Mouse (Mus musculus) forebrain, embryonic 15.5 days (tissue): Measurements from ENCODE around the gene Hoxa13. TPM values are rescaled to one million over a fixed set of nuclear protein-coding genes. Genes with fewer than 3 reads are reported as not detected.

Experiments used
- ATAC-seq: fragments of 200-750 bp; cut with Nextera tagmentation; replicated peaks from 2 replicates; pipeline ENCODE4 v1.8.0; 2017; ENCODE audit warnings: mild to moderate bottlenecking, moderate TSS enrichment, moderate library complexity
- H3K27ac ChIP-seq: fragments of 300-500 bp; sonication (generic); replicated peaks from 2 replicates; pipeline ENCODE4 v1.5.1; 2015; ENCODE audit warnings: mild to moderate bottlenecking, inconsistent platforms
- H3K27me3 ChIP-seq: fragments of 300-500 bp; sonication (generic); 2 replicates; pipeline ENCODE4 v1.6.1; 2015; ENCODE audit warnings: inconsistent platforms
- H3K36me3 ChIP-seq: fragments of 300-500 bp; sonication (generic); 2 replicates; pipeline ENCODE4 v1.6.1; 2015; ENCODE audit warnings: mild to moderate bottlenecking, inconsistent platforms
- H3K4me1 ChIP-seq: fragments of 300-500 bp; sonication (generic); 2 replicates; pipeline ENCODE4 v1.6.1; 2015; ENCODE audit warnings: inconsistent platforms
- H3K4me2 ChIP-seq: fragments of 300-500 bp; sonication (generic); replicated peaks from 2 replicates; pipeline ENCODE4 v1.6.1; 2015; ENCODE audit warnings: mild to moderate bottlenecking, inconsistent platforms
- H3K4me3 ChIP-seq: fragments of 300-500 bp; sonication (generic); 2 replicates; pipeline ENCODE4 v1.5.1; 2015; ENCODE audit warnings: mild to moderate bottlenecking, inconsistent platforms
- H3K9ac ChIP-seq: fragments of 300-500 bp; sonication (generic); replicated peaks from 2 replicates; pipeline ENCODE4 v1.6.1; 2015; ENCODE audit warnings: mild to moderate bottlenecking, inconsistent platforms
- H3K9me3 ChIP-seq: fragments of 300-500 bp; sonication (generic); 2 replicates; pipeline ENCODE4 v1.6.1; 2016; ENCODE audit warnings: inconsistent platforms
- WGBS: fragments of 180-500 bp; shearing (Covaris S2); methylation state at CpG from one replicate; pipeline ENCODE4 v1.1.7; 2015; ENCODE audit warnings: mixed read lengths; 5-methylcytosine and 5-hydroxymethylcytosine counted together
- polyA plus RNA-seq: library from polyadenylated mRNA; unstranded; fragments of >200 nt; fragmentation: Nextera tagmentation; extraction: Ambion mirVana; gene quantifications from 2 replicates; pipeline ENCODE4 v1.2.1, GENCODE M21; 2015

The Hoxa13 gene
- polyA plus RNA-seq, 1 experiment from 2014 or later, result not detected

- H3K36me3 ChIP-seq, result no peaks in the 10 kb centered on the region
- H3K4me1 ChIP-seq, result no peaks in the 10 kb centered on the region
- peaks cover 95% of the 10 kb centered on the region for H3K27me3 ChIP-seq
- H3K9ac ChIP-seq, result no peak overlapping the region
- no peak overlapping the region for H3K4me2 ChIP-seq
- H3K9me3 ChIP-seq, result no peaks in the 10 kb centered on the region
- H3K4me3 ChIP-seq, result no peak overlapping the region
- no peak for ATAC-seq
- H3K27ac ChIP-seq, result no peak overlapping the region
- WGBS, result 7% methylated on average over 3 of the region's 3 CpGs
These were observed 7.0 kb upstream of the Hoxa13 start for GRCm38 (mm10) chr6:52267691-52268090.

DNA sequence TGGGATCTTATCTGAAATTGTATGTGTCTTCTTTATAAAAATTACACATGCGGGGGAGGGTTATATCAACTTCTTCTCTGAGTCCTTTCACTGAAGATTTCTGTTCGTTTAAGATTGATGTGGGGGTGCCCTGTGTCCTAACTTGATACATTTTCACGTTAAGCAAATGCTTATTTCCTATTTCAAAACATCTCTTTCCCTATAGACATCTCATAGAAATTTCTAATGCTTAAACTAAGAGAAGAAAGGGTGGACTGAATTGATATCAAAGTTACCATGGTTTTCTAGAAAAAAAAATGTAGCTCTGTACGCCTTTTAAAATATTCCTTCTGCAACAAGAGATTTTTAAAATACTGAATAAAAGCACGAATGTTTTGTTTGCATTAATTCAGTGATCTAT is 6.5 kb upstream of the Hoxa13 start:
- Histone ChIP-seq H3K36me3 (no peaks in the 10 kb centered on the region), H3K9ac (no peak overlapping the region), H3K4me1 (no peaks in the 10 kb centered on the region), H3K27me3 (peaks cover 95% of the 10 kb centered on the region), H3K4me3 (no peak overlapping the region), H3K27ac (no peak overlapping the region), H3K9me3 (no peaks in the 10 kb centered on the region), H3K4me2 (no peak overlapping the region)
- ATAC-seq, result no peak
- WGBS, result 13% methylated on average over 5 of the region's 5 CpGs

GRCm38 (mm10) chr6:52266666-52266985 is 5.9 kb upstream of the Hoxa13 start:
- Histone ChIP-seq H3K27ac (no peak overlapping the region), H3K36me3 (no peaks in the 10 kb centered on the region), H3K9ac (no peak overlapping the region), H3K4me1 (no peaks in the 10 kb centered on the region), H3K4me3 (no peak overlapping the region), H3K9me3 (no peaks in the 10 kb centered on the region), H3K4me2 (no peak overlapping the region), H3K27me3 (peaks cover 97% of the 10 kb centered on the region)
- WGBS, result 2% methylated on average over 9 of the region's 9 CpGs
- no peak for ATAC-seq

DNA sequence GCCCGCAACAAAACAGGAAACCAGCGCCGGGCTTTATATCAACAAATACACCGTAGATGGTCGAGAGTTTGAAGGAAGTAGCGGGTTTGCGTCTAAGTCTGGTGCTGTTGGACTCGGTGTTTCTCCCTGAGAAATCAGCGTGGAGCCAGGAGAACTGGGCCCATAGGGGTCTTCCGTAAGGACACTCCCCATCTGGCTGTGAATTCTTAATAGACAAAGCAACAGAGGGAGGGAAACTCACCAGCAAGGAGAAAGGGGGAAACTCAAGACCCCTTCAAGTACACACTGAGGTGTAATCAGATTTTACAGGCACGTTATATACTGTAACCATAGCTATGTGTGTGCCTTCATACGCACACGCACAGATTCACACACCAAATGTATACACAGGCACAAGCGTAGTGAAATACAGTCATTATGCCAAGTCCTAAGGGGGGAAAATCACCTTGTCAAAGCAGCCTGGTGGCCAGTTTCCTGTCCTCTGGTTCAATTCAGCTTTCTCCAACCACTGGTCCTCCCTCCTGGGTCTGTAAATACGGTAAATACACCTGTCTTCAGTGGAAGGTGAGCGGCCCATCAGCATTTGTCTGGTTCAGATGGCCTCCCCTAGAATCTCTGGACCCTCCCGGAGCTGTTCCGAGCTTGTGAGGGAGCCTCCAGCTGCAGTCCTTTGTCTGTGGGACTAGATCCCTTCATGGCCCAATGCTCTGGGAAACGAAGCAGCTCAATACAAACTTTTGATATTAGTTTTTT is 5.4 kb upstream of the Hoxa13 start:
- peaks cover 96% of the 10 kb centered on the region for H3K27me3 ChIP-seq
- H3K4me2 ChIP-seq, result no peak overlapping the region
- no peaks in the 10 kb centered on the region for H3K4me1 ChIP-seq
- no peaks in the 10 kb centered on the region for H3K36me3 ChIP-seq
- no peak overlapping the region for H3K4me3 ChIP-seq
- H3K9me3 ChIP-seq, result no peaks in the 10 kb centered on the region
- no peak for ATAC-seq
- no peak overlapping the region for H3K9ac ChIP-seq
- H3K27ac ChIP-seq, result no peak overlapping the region
- 1% methylated on average over 19 of the region's 19 CpGs for WGBS

- H3K36me3 ChIP-seq, result no peaks in the 10 kb centered on the region
- no peaks in the 10 kb centered on the region for H3K9me3 ChIP-seq
- no peak for ATAC-seq
- no peak overlapping the region for H3K4me2 ChIP-seq
- H3K4me3 ChIP-seq, result no peak overlapping the region
- WGBS, result 1% methylated on average over 18 of the region's 18 CpGs
- H3K27me3 ChIP-seq, result peaks cover 95% of the 10 kb centered on the region
- H3K9ac ChIP-seq, result no peak overlapping the region
- no peak overlapping the region for H3K27ac ChIP-seq
- peaks cover 6% of the 10 kb centered on the region for H3K4me1 ChIP-seq
These were observed 4.7 kb upstream of the Hoxa13 start for GRCm38 (mm10) chr6:52265306-52265912.

DNA sequence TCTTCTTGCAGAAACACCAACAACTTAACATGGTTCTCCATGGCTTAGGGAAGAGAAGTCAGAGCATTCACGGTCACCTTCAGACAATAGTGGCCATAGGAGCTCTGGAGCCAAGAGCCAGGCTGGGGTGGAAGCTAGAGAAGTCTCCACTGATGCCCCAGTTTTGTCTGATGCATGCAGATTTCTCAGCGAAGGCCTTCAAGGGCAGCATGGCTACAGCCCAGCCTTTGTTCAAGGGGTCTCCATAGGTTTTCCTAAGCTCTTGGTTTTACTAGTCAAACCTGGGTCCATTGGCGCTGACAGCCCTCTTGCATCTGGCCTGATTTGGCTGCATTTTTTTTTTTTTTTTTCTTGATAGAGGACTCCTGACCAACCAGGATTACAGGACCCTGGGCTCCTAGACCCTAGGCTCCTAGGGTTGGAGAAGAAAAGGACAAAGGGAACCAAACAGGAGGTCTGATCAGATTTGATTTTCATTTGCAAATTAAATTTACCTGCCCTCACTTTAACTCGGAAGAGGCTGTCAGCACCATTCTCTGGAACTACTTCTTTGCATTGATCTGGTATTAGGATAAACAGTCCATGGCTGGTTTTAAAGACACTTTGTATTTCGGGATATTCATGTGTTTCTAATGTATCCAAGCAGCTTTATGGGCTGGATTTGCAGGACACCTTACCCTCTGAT is 3.6 kb upstream of the Hoxa13 start:
- Histone ChIP-seq H3K9me3 (no peaks in the 10 kb centered on the region), H3K4me1 (peaks cover 11% of the 10 kb centered on the region), H3K27ac (no peak overlapping the region), H3K4me3 (no peak overlapping the region), H3K36me3 (no peaks in the 10 kb centered on the region), H3K9ac (no peak overlapping the region), H3K4me2 (no peak overlapping the region), H3K27me3 (peaks cover 92% of the 10 kb centered on the region)
- 3% methylated on average over 5 of the region's 5 CpGs for WGBS
- no peak for ATAC-seq

DNA sequence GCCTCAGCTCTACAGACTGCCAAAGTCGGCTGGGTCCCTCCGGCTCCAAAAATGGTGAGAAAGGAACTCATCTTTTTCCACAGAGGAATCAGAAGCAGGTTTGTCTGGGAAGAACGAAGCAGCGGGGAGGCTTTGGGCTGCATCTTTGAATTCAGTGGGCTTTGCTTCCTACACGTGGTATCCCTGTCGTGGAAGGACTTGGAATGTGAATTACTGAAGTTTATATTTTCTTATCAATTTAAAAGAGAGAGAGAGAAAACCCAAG is 2.6 kb upstream of the Hoxa13 start:
- Histone ChIP-seq H3K4me2 (no peak overlapping the region), H3K9me3 (no peaks in the 10 kb centered on the region), H3K9ac (no peak overlapping the region), H3K4me3 (no peak overlapping the region), H3K27me3 (peaks cover 92% of the 10 kb centered on the region), H3K27ac (no peak overlapping the region), H3K36me3 (no peaks in the 10 kb centered on the region), H3K4me1 (peaks cover 11% of the 10 kb centered on the region)
- WGBS, result 1% methylated on average over 6 of the region's 6 CpGs
- no peak for ATAC-seq

GRCm38 (mm10) chr6:52262463-52263320 is 2.0 kb upstream of the Hoxa13 start:
- Histone ChIP-seq H3K36me3 (no peaks in the 10 kb centered on the region), H3K27ac (no peak overlapping the region), H3K27me3 (peaks cover 90% of the 10 kb centered on the region), H3K4me1 (peaks cover 11% of the 10 kb centered on the region), H3K4me3 (no peak overlapping the region), H3K9me3 (no peaks in the 10 kb centered on the region), H3K4me2 (no peak overlapping the region), H3K9ac (no peak overlapping the region)
- WGBS, result 2% methylated on average over 24 of the region's 24 CpGs
- ATAC-seq, result no peak

DNA sequence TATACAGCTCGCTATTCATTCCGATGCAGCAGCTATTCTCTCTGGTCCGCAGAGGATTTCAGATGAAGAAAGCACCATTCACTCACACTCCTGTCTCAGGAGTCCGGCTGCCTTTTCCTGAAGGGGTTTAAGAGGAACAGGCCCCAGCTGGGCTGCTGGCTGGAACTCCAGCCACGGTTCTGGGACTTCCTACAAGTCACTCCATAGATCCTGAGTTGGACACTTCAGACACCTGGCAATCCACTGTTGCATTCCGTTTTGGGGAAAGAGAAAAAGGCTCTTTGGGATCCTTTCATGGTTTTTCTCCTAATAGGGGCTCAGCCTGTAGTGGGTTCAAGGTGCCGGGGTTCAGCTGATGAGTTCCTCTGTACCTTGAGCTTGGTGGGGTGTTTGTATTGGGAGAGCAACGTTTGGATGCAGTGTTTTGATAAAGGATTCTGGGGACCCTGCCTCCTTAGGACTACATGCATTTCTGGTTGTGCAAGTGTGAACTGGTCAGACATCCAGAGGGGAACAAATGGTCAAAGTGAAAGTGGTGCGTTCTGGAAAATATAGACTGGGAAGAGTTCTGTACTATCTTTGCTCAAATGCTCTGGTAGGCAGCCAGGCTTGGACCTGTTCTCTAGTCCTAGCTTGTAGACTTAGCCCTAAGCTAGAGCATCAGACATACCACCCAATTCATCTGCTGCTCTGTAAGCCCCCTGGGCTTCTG is 1.2 kb upstream of the Hoxa13 start:
- H3K36me3 ChIP-seq, result no peaks in the 10 kb centered on the region
- no peak overlapping the region for H3K4me3 ChIP-seq
- H3K4me2 ChIP-seq, result no peak overlapping the region
- peaks cover 11% of the 10 kb centered on the region for H3K4me1 ChIP-seq
- ATAC-seq, result no peak
- no peaks in the 10 kb centered on the region for H3K9me3 ChIP-seq
- H3K9ac ChIP-seq, result no peak overlapping the region
- H3K27ac ChIP-seq, result no peak overlapping the region
- H3K27me3 ChIP-seq, result peaks cover 92% of the 10 kb centered on the region
- WGBS, result 5% methylated on average over 9 of the region's 9 CpGs

- Histone ChIP-seq H3K4me2 (peak overlapping the region; percentile 30; the same call in 1 of the 2 replicates), H3K4me3 (no peak overlapping the region)
- WGBS, result under 1% methylated on average over 39 of the region's 39 CpGs
These were observed 844 bp downstream of the Hoxa13 start for GRCm38 (mm10) chr6:52259811-52260261.

GRCm38 (mm10) chr6:52259081-52259790 is 1.4 kb downstream of the Hoxa13 start:
- Histone ChIP-seq H3K4me3 (no peak overlapping the region), H3K4me1 (peaks cover 11% of the 10 kb centered on the region), H3K9ac (no peak overlapping the region), H3K9me3 (no peaks in the 10 kb centered on the region), H3K27me3 (peaks cover 89% of the 10 kb centered on the region), H3K36me3 (no peaks in the 10 kb centered on the region), H3K27ac (no peak overlapping the region), H3K4me2 (no peak overlapping the region)
- no peak for ATAC-seq
- 1% methylated on average over 25 of the region's 25 CpGs for WGBS

More at GRCm38 (mm10) chr6:52259811-52260261, 844 bp downstream of the Hoxa13 start:
- no peak overlapping the region for H3K27ac ChIP-seq
- H3K4me1 ChIP-seq, result peaks cover 11% of the 10 kb centered on the region
- H3K36me3 ChIP-seq, result no peaks in the 10 kb centered on the region
- H3K9me3 ChIP-seq, result no peaks in the 10 kb centered on the region
- no peak overlapping the region for H3K9ac ChIP-seq
- peaks cover 89% of the 10 kb centered on the region for H3K27me3 ChIP-seq
- no peak for ATAC-seq
